ENCODE assay signal across 1 mouse cellular context in the genomic region with DNA sequence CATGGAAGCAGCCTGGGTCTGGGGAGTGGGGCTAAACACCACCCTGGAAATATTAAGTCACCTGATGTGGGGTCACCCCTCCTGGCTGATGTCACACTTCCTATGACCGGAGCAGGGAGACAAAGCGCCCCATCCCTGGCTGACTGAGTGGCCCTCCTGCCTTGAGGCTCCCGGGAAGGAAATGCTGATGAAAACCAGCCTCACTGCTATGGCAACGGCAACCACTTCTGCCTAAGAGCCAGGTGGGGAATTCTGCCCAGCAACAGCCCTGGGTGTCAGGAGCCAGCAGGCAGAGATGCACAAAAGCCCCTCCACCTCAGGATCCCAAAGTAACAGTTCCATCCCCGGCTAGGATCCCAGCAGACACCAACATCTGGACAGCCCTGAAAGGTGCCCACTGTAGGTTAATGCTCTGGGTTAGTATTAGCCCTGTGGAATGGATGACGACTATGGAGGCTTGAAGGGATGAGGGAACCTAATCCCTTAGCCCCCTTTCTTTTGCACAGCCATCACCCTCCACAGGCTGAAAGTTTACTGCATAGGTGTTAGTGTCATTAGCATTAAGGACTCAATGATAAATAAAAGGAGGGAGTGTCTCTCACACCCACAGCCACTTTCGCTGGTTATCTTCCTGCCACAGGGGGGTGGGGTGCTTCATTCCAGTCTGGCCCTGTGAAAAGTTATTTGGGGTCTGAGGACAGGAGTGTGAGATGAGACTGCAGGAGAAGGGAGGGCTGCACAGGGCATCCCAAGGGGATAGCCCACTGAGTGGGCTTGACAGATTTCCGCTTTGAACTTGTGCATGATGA.
TF ChIP-seq lines count a peak whose summit lies in the region.

No protein-coding gene starts in this region.

TF ChIP-seq in MEL, 35 proteins besides CTCF, POLR2A, EP300 and RAD21 (continued from another document):
- TF ChIP-seq ETS1 (IDR thresholded peaks at IDR 0.05; ENCODE audit: low read depth, low read length), result no peak
- TF ChIP-seq ZNF384 (IDR thresholded peaks at IDR 0.05; ENCODE audit: low read depth, low read length), result no peak
- no peak for TF ChIP-seq POLR2AphosphoS5 (IDR thresholded peaks at IDR 0.05; ENCODE audit: borderline replicate concordance, low read depth, low read length)
TF ChIP-seq in MEL: peak in this region for 0.
